Mouse (Mus musculus) forebrain, embryonic 16.5 days (tissue): Measurements from ENCODE around the gene Fubp1. TPM values are rescaled to one million over a fixed set of nuclear protein-coding genes. Genes with fewer than 3 reads are reported as not detected.

Experiments
- ATAC-seq: fragments of 200-750 bp; cut with Nextera tagmentation; 2 replicates; pipeline ENCODE4 v1.8.0; 2017; ENCODE audit warnings: mild to moderate bottlenecking, moderate library complexity
- H3K27ac ChIP-seq: fragments of 300-500 bp; sonication (generic); 2 replicates; pipeline ENCODE4 v1.5.1; 2014; ENCODE audit warnings: low read length, control low read depth
- H3K27me3 ChIP-seq: fragments of 300-500 bp; sonication (generic); replicated peaks from 2 replicates; pipeline ENCODE4 v1.6.1; 2014; ENCODE audit warnings: low read length; ENCODE audit not compliant: control insufficient read depth, insufficient read depth
- H3K36me3 ChIP-seq: fragments of 300-500 bp; sonication (generic); 2 replicates; pipeline ENCODE4 v1.6.1; 2014; ENCODE audit not compliant: control insufficient read depth, insufficient read depth
- H3K4me1 ChIP-seq: fragments of 300-500 bp; sonication (generic); replicated peaks from 2 replicates; pipeline ENCODE4 v1.6.1; 2014; ENCODE audit warnings: low read length; ENCODE audit not compliant: control insufficient read depth, insufficient read depth
- H3K4me2 ChIP-seq: fragments of 300-500 bp; sonication (generic); 2 replicates; pipeline ENCODE4 v1.6.1; 2014; ENCODE audit warnings: mild to moderate bottlenecking, low read length, control low read depth
- H3K4me3 ChIP-seq: fragments of 300-500 bp; sonication (generic); replicated peaks from 2 replicates; pipeline ENCODE4 v1.5.1; 2014; ENCODE audit warnings: mild to moderate bottlenecking, low read length, control low read depth
- H3K9ac ChIP-seq: fragments of 300-500 bp; sonication (generic); replicated peaks from 2 replicates; pipeline ENCODE4 v1.6.1; 2014; ENCODE audit warnings: low read depth, low read length, control low read depth
- H3K9me3 ChIP-seq: fragments of 300-500 bp; sonication (generic); 2 replicates; pipeline ENCODE4 v1.6.1; 2016; ENCODE audit warnings: low read length; ENCODE audit not compliant: control insufficient read depth
- WGBS: fragments of 180-500 bp; shearing (Covaris S2); extraction: QIAGEN DNeasy Blood & Tissue Kit; methylation state at CpG from one replicate; pipeline ENCODE4 v1.1.7; 2014; 5-methylcytosine and 5-hydroxymethylcytosine counted together
- polyA plus RNA-seq: library from polyadenylated mRNA; unstranded; fragments of >200 nt; fragmentation: Nextera tagmentation; extraction: Ambion mirVana; gene quantifications from 2 replicates; pipeline ENCODE4 v1.2.1, GENCODE M21; 2015

Gene Fubp1
- polyA plus RNA-seq, 1 experiment from 2014 or later = 297 TPM

DNA sequence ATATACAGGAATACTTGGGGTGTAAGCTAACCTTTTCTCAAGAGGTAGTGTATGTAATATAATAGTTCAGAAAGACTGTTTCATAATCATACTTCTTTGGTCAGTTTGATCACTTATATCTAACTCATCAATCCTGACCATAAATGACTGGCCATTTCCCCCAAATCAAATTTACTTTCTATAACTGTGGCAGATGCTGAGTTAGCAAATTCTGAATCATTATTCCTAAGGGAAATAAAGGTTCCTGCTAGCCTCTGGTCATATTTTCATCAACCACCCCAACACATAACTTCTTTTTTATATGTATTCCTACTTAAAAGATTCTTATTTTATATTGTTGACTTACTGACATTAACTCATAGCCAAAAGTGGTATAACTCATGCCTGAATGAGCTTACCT is 7.3 kb upstream of the Fubp1 start:
- Histone ChIP-seq H3K27me3 (no peaks in the 10 kb centered on the region), H3K9ac (no peak overlapping the region), H3K27ac (no peak overlapping the region), H3K4me3 (no peak overlapping the region), H3K36me3 (no peaks in the 10 kb centered on the region), H3K4me1 (no peaks in the 10 kb centered on the region), H3K9me3 (no peaks in the 10 kb centered on the region), H3K4me2 (no peak overlapping the region)
- no peak for ATAC-seq

DNA sequence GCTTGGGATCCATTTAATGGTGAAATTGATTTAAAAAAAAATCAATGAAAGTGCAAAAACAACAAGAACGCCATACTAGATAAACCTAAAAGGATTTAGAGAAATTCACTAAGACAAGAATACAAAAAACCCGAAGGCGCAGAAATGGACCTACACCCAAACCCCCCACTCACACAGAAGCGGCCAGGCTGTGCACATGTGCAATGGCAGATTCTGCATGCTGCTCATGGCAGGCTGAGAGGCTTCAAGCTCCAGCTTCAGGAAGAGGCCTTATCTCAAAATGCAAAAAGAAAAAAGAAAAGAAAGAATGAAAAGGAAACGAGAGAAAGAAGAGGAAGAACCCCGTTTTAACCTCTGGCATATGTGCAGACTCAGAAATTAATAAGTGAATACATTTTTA is 6.8 kb upstream of the Fubp1 start:
- Histone ChIP-seq H3K4me3 (no peak overlapping the region), H3K4me2 (no peak overlapping the region), H3K36me3 (no peaks in the 10 kb centered on the region), H3K27ac (no peak overlapping the region), H3K9ac (no peak overlapping the region), H3K9me3 (no peaks in the 10 kb centered on the region), H3K27me3 (no peaks in the 10 kb centered on the region), H3K4me1 (peaks cover 1% of the 10 kb centered on the region)
- no peak for ATAC-seq
- WGBS = 93% methylated on average over 6 of the region's 6 CpGs

DNA sequence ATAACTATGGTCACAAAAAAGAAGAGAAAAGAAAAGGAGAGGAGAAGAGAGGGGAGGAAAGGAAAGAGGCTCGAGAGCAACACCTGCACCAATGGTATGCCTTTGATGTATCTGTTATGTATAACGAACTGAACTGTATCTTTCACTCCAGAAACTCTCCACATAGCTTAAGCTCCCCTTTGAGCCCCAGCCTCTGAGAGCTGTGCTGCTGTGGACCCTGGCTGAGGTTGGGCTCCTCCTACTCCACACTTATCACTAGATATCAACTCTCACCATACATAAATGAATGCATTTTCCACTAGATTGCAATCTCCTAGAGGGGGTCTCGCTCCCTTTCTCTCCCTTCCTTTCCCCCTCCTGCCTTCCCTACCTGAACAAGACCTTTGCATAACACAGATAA is 6.2 kb upstream of the Fubp1 start:
- H3K4me1 ChIP-seq = peaks cover 5% of the 10 kb centered on the region
- no peak overlapping the region for H3K9ac ChIP-seq
- no peak for ATAC-seq
- no peak overlapping the region for H3K4me3 ChIP-seq
- no peak overlapping the region for H3K4me2 ChIP-seq
- no peaks in the 10 kb centered on the region for H3K9me3 ChIP-seq
- H3K36me3 ChIP-seq = no peaks in the 10 kb centered on the region
- no peak overlapping the region for H3K27ac ChIP-seq
- no peaks in the 10 kb centered on the region for H3K27me3 ChIP-seq
- 56% methylated on average over 3 of the region's 3 CpGs for WGBS

DNA sequence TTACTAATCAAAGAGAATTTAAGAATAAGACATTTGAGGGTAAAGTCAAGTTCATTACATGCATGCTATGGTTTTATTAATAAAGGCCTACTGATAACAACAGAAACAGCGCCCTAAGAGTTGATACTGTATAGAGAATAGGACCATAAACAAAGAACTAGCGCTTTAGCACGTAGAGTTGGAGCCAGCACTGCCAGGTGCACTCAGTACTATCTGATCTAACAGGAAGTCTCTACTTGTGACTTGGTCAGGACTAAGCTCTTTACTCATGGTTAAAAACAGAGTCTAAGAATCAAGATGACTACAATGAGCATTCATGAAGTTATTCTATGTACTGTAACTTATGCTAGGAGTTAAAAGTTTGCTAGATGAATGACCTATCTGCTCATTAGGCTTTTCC is 5.6 kb upstream of the Fubp1 start:
- no peak overlapping the region for H3K9ac ChIP-seq
- 90% methylated on average over 3 of the region's 3 CpGs for WGBS
- H3K9me3 ChIP-seq = no peaks in the 10 kb centered on the region
- no peak overlapping the region for H3K4me2 ChIP-seq
- no peak for ATAC-seq
- peaks cover 7% of the 10 kb centered on the region for H3K4me1 ChIP-seq
- no peak overlapping the region for H3K27ac ChIP-seq
- H3K4me3 ChIP-seq = no peak overlapping the region
- H3K36me3 ChIP-seq = no peaks in the 10 kb centered on the region
- no peaks in the 10 kb centered on the region for H3K27me3 ChIP-seq

DNA sequence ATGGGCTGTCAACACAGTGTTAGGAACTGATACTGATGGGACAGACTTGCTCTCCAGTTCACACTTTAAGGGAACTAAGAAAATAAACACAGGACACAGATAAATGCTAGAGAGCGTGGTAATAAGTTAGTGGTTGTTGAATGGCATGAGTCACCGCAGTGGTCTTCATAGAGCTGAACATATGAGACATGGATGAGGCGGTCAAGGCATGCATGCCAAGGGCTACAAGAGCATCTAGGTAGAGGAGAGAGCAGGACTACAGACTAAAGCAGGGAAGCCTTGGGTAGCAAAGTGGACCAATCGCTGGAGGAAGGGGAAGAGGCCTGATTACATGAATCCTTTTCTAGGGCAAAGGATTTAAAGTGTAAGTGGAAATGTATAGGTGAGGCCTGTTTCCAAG is 3.1 kb upstream of the Fubp1 start:
- Histone ChIP-seq H3K4me3 (no peak overlapping the region), H3K4me2 (no peak overlapping the region), H3K9me3 (no peaks in the 10 kb centered on the region), H3K9ac (no peak overlapping the region), H3K4me1 (peaks cover 13% of the 10 kb centered on the region), H3K27ac (no peak overlapping the region), H3K27me3 (no peaks in the 10 kb centered on the region), H3K36me3 (no peaks in the 10 kb centered on the region)
- 98% methylated on average over 4 of the region's 4 CpGs for WGBS
- ATAC-seq = no peak

DNA sequence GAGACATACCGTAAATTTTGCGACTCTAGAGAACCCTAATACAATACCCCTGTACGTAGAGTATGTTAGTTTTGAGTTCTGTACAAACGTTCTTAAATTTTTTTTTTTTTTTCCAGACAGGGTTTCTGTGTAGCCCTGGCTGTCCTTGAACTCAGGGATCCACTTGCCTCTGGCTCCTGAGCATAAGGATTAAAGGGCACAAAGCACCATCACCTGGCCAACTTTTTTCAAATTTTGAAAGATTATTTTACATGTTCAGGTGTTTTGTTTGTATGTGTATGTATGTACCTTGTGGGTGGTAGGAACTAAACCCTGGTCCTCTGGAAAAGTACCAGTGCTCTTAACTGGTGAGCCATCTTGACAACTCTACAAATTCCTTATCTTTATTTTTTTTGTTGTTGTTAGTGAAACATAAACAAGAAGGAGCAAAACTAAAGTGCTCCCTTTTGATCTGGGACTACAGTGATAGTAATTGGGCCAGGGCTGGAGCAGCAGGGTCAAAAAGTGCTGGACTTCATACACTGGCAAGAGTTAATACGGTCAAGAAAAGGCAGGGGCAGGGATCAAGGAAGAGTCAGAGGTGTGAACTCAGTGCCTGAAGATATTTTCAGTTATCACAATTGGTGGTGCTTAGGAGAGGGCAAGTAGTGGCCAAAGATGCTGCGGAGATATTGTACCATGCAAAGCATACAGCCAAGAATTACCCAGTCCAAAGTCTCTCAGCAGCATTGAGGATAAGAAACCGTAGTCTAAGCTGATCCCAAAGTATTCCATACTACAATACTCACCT is 1.9 kb upstream of the Fubp1 start:
- H3K36me3 ChIP-seq = no peaks in the 10 kb centered on the region
- no peaks in the 10 kb centered on the region for H3K27me3 ChIP-seq
- no peak for ATAC-seq
- H3K4me2 ChIP-seq = peak overlapping the region; percentile 17
- H3K4me3 ChIP-seq = no peak overlapping the region
- H3K9me3 ChIP-seq = no peaks in the 10 kb centered on the region
- peaks cover 23% of the 10 kb centered on the region for H3K4me1 ChIP-seq
- no peak overlapping the region for H3K27ac ChIP-seq
- WGBS = 88% methylated on average over 7 of the region's 7 CpGs
- H3K9ac ChIP-seq = no peak overlapping the region

DNA sequence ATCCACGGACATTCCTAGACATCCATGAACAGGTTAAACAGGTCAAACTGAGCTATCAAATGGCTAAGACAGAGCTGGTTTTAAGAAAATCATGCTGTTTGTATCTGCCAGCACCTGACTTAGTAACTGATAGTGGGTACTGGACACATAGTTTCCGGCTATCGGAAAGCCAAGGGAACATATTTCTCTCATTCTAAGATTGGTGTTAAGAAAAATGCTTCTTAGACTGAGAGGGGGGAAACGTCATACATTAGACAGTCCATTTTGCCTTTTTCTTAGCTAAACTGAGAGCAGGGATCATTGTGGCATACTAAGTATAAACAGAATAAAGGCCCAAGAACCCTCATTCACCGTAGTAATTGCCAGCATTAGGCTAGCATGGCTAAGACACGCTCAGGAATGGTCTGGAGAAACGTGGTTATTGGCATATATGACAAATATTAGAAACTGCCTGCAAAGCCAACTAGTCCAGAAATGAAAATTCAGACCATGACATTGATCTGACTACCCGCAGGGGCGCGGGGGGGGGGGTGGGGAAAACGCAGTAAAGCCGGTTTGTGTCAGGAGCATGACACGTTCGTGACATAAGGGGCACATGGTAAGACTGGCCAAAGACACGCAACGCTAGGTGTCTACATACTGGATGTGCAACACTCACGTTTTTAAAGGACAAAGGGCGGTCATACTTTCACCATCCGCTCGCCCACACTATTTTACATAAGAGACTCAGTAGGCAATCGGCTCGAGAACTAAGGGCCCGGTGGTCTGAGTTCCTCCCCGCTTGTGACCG is 850 bp upstream of the Fubp1 start:
- 5% methylated on average over 25 of the region's 25 CpGs for WGBS
- Histone ChIP-seq H3K9me3 (no peaks in the 10 kb centered on the region), H3K9ac (peak overlapping the region; percentile 84), H3K36me3 (no peaks in the 10 kb centered on the region), H3K4me2 (peak overlapping the region; percentile 89), H3K4me3 (peak overlapping the region; percentile 94), H3K27me3 (no peaks in the 10 kb centered on the region), H3K27ac (peak overlapping the region; percentile 100), H3K4me1 (peaks cover 24% of the 10 kb centered on the region)
- no peak; the same call in 1 of the 2 replicates for ATAC-seq

DNA sequence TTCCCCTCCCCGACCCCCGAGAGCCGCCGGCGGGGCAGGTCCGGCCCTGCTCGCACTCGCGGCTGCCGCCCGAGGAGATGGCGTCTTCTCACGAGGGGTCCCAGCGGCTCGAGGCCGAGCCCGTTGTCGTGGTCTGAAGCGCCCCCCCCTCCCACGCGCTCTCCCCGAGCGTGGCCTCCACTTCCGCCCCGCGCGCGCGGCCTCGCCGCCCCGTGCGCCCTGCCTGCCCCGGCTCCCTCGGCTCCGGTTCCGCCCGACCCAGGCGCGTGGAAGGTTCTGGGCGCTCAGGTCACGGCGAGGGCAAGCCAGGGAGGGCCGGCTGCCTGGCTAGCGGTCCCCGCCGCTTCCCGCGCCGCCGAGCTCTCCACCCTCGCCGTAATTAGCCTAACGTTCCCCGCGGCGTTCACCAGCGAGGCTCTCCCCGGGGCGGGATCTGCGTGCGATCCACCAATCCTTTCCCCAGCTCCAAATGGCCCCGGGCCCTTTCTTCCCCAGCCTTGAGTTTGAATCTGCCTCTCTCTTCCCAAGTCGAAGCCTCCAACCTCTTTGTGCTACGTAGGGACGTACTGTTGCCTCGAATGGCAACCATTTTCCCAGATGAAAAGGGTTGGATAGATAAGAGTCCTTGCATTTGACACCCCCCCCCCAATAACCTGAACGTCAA is 638 bp downstream of the Fubp1 start:
- H3K9me3 ChIP-seq = no peaks in the 10 kb centered on the region
- H3K4me1 ChIP-seq = peaks cover 26% of the 10 kb centered on the region
- ATAC-seq = peak; percentile 57
- H3K27ac ChIP-seq = peak overlapping the region; percentile 100
- H3K36me3 ChIP-seq = peaks cover 2% of the 10 kb centered on the region; the same call in 1 of the 2 replicates
- peak overlapping the region; percentile 100 for H3K9ac ChIP-seq
- WGBS = under 1% methylated on average over 53 of the region's 68 CpGs
- H3K27me3 ChIP-seq = no peaks in the 10 kb centered on the region
- peak overlapping the region; percentile 88 for H3K4me2 ChIP-seq
- H3K4me3 ChIP-seq = peak overlapping the region; percentile 94

DNA sequence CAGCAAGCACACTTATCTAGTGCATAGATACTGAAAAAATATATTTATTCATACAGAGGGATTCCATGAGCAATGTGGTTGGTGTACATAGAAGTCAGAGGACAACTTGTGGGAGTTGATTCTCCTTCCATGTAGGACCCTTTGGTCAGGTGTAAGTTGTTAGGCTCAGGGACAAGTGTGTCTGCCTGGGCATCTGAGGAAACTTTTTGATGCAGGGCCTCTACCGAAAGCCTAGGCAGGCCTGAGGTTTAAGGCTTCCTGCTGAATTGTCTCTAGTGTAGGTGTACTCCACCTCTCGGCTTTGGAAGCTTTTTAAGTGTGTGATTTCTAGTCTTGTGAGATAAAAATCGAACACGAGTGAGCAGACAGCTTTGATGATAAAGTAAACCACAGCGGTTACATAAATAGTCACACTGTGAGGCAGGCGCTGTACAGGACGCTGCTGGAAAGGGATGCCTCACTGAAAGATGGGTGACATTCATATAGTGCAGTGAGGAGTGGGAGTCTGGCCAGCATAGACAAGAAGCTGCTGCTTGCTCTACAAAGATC is 1.6 kb downstream of the Fubp1 start:
- ATAC-seq = no peak
- Histone ChIP-seq H3K27me3 (no peaks in the 10 kb centered on the region), H3K27ac (no peak overlapping the region), H3K9me3 (no peaks in the 10 kb centered on the region), H3K4me3 (peak overlapping the region; percentile 94), H3K4me1 (peaks cover 26% of the 10 kb centered on the region), H3K4me2 (peak overlapping the region; percentile 88), H3K9ac (peak overlapping the region; percentile 100), H3K36me3 (peaks cover 4% of the 10 kb centered on the region; the same call in 1 of the 2 replicates)
- WGBS = 37% methylated on average over 7 of the region's 7 CpGs
